Mouse (Mus musculus) lung, postnatal 0 days (tissue): ENCODE data around the gene Etv6.

Experiments used
- CTCF ChIP-seq: IDR thresholded peaks from 2 replicates; pipeline ENCODE4 v1.5.1; 2016; ENCODE audit warnings: antibody characterized with exemption, mild to moderate bottlenecking
- EP300 ChIP-seq: IDR thresholded peaks from 2 replicates; pipeline ENCODE4 v1.6.1; 2016; ENCODE audit warnings: antibody characterized with exemption, mild to moderate bottlenecking, control low read depth

GRCm38 (mm10) chr6:134053566-134053965, 18.1 kb downstream of the Etv6 start:
- TF ChIP-seq CTCF (no peak), EP300 (no peak)
